Mouse (Mus musculus) MEL (cell line): ENCODE measurements at regions not wholly inside any gene's neighbourhood (a gene's known extent, or its start where the extent isn't known, plus 50 kb on each side); places are given as distances from the start of the nearest gene placed in this dataset.

ENCODE experiments used
- DNase-seq: peaks from one replicate; pipeline ENCODE4 v3.0.0; 2011; ENCODE audit warnings: low read depth, low spot score
- H3K27ac ChIP-seq: 2 replicates; pipeline ENCODE4 v1.5.1; 2012; ENCODE audit warnings: low read depth, mild to moderate bottlenecking, control low read depth, low read length, moderate library complexity; ENCODE audit not compliant: control insufficient read depth
- H3K27me3 ChIP-seq, 2 experiments: fragments of 150-350 bp in 1 of 2; sonication (generic) in 1 of 2; 2 replicates each; pipeline ENCODE4 v1.6.1; 2012; ENCODE audit warnings: low read length in 2 of 2, mild to moderate bottlenecking in 2 of 2, improper control_type of control experiment in 1 of 2, moderate library complexity in 1 of 2; ENCODE audit not compliant: insufficient read depth in 2 of 2, control insufficient read depth in 1 of 2
- H3K36me3 ChIP-seq, 2 experiments: 2 replicates each; pipeline ENCODE4 v1.6.1; 2012 to 2014; ENCODE audit warnings: low read length in 2 of 2, improper control_type of control experiment in 1 of 2, inconsistent platforms in 1 of 2, mild to moderate bottlenecking in 1 of 2; ENCODE audit not compliant: insufficient read depth in 2 of 2, control insufficient read depth in 1 of 2
- H3K4me1 ChIP-seq, 2 experiments: fragments of 150-350 bp in 1 of 2; sonication (generic) in 1 of 2; 2 replicates each; pipeline ENCODE4 v1.6.1; 2012; ENCODE audit warnings: low read length in 2 of 2, improper control_type of control experiment in 1 of 2, mild to moderate bottlenecking in 1 of 2; ENCODE audit not compliant: insufficient read depth in 2 of 2, control insufficient read depth in 1 of 2
- H3K4me3 ChIP-seq, 2 experiments: fragments of 150-350 bp in 1 of 2; sonication (generic) in 1 of 2; 2 replicates each; pipeline ENCODE4 v1.5.1; 2012; ENCODE audit warnings: low read depth in 2 of 2, low read length in 2 of 2, mild to moderate bottlenecking in 2 of 2, moderate library complexity in 2 of 2, control low read depth in 1 of 2, improper control_type of control experiment in 1 of 2; ENCODE audit not compliant: control insufficient read depth in 1 of 2, insufficient read depth in 1 of 2
- H3K79me2 ChIP-seq: 2 replicates; pipeline ENCODE4 v1.6.1; 2012; ENCODE audit warnings: mild to moderate bottlenecking, low read length, moderate library complexity; ENCODE audit not compliant: control insufficient read depth, poor library complexity, insufficient read depth
- H3K9ac ChIP-seq: 2 replicates; pipeline ENCODE4 v1.6.1; 2012; ENCODE audit warnings: low read depth, mild to moderate bottlenecking, control low read depth, low read length, moderate library complexity; ENCODE audit not compliant: control insufficient read depth, poor library complexity, severe bottlenecking
- H3K9me3 ChIP-seq: fragments of 150-350 bp; sonication (generic); replicated peaks from 2 replicates; pipeline ENCODE4 v1.6.1; 2012; ENCODE audit warnings: mild to moderate bottlenecking, low read length, improper control_type of control experiment, moderate library complexity; ENCODE audit not compliant: insufficient read depth
- BHLHE40 ChIP-seq: IDR thresholded peaks from 2 replicates; pipeline ENCODE4 v1.6.1; 2012; ENCODE audit warnings: low read depth, mild to moderate bottlenecking, inconsistent platforms, low read length, improper control_type of control experiment, borderline replicate concordance
- CHD2 ChIP-seq: IDR thresholded peaks from 2 replicates; pipeline ENCODE4 v1.6.1; 2011; ENCODE audit warnings: low read length, improper control_type of control experiment
- E2F4 ChIP-seq: IDR thresholded peaks from 2 replicates; pipeline ENCODE4 v1.6.1; 2011; ENCODE audit warnings: low read depth, low read length, improper control_type of control experiment, borderline replicate concordance
- ETS1 ChIP-seq: IDR thresholded peaks from 2 replicates; pipeline ENCODE4 v1.6.1; 2012; ENCODE audit warnings: low read depth, mild to moderate bottlenecking, inconsistent platforms, low read length, improper control_type of control experiment, moderate library complexity
- GABPA ChIP-seq: IDR thresholded peaks from 2 replicates; pipeline ENCODE4 v1.6.1; 2012; ENCODE audit warnings: low read depth, mild to moderate bottlenecking, inconsistent platforms, low read length, improper control_type of control experiment, moderate library complexity
- GATA1 ChIP-seq: IDR thresholded peaks from 2 replicates; pipeline ENCODE4 v1.6.1; 2011; ENCODE audit warnings: low read depth, low read length, improper control_type of control experiment
- HCFC1 ChIP-seq: IDR thresholded peaks from 2 replicates; pipeline ENCODE4 v1.6.1; 2012; ENCODE audit warnings: low read depth, mild to moderate bottlenecking, inconsistent platforms, low read length, improper control_type of control experiment, moderate library complexity
- JUND ChIP-seq: IDR thresholded peaks from 2 replicates; pipeline ENCODE4 v1.6.1; 2011; ENCODE audit warnings: low read depth, mild to moderate bottlenecking, improper control_type of control experiment, low read length
- MAFK ChIP-seq: IDR thresholded peaks from 2 replicates; pipeline ENCODE4 v1.6.1; 2011; ENCODE audit warnings: low read depth, mild to moderate bottlenecking, low read length, improper control_type of control experiment, borderline replicate concordance
- MAX ChIP-seq: IDR thresholded peaks from 2 replicates; pipeline ENCODE4 v1.6.1; 2011; ENCODE audit warnings: low read length, improper control_type of control experiment
- MEF2A ChIP-seq: IDR thresholded peaks from 2 replicates; pipeline ENCODE4 v1.6.1; 2014; ENCODE audit warnings: low read depth, mild to moderate bottlenecking, inconsistent platforms, low read length, improper control_type of control experiment; ENCODE audit not compliant: poor library complexity, insufficient replicate concordance, severe bottlenecking; ENCODE audit errors: extremely low read depth
- MYB ChIP-seq: IDR thresholded peaks from 2 replicates; pipeline ENCODE4 v1.6.1; 2011; ENCODE audit warnings: mild to moderate bottlenecking, low read depth, low read length, improper control_type of control experiment
- NELFE ChIP-seq: IDR thresholded peaks from 2 replicates; pipeline ENCODE4 v1.6.1; 2011; ENCODE audit warnings: low read depth, low read length, improper control_type of control experiment
- NRF1 ChIP-seq: IDR thresholded peaks from 2 replicates; pipeline ENCODE4 v1.6.1; 2014; ENCODE audit warnings: low read depth, mild to moderate bottlenecking, inconsistent platforms, low read length, improper control_type of control experiment, moderate library complexity; ENCODE audit not compliant: poor library complexity, insufficient read depth, severe bottlenecking
- POLR2A ChIP-seq, 2 experiments: IDR thresholded peaks; 2 replicates each; pipeline ENCODE4 v1.6.1; 2011 to 2012; ENCODE audit warnings: low read length in 2 of 2, mild to moderate bottlenecking in 2 of 2, control low read depth in 1 of 2, improper control_type of control experiment in 1 of 2, low read depth in 1 of 2, moderate library complexity in 1 of 2; ENCODE audit not compliant: control insufficient read depth in 1 of 2, insufficient read depth in 1 of 2, poor library complexity in 1 of 2
- POLR2AphosphoS5 ChIP-seq: IDR thresholded peaks from 2 replicates; pipeline ENCODE4 v1.6.1; 2012; ENCODE audit warnings: low read depth, borderline replicate concordance, mild to moderate bottlenecking, inconsistent platforms, low read length, moderate library complexity, mixed read lengths
- RAD21 ChIP-seq: IDR thresholded peaks from 2 replicates; pipeline ENCODE4 v1.6.1; 2011; ENCODE audit warnings: mild to moderate bottlenecking, low read depth, low read length, improper control_type of control experiment
- RCOR1 ChIP-seq: IDR thresholded peaks from 2 replicates; pipeline ENCODE4 v1.6.1; 2012; ENCODE audit warnings: low read depth, mild to moderate bottlenecking, inconsistent platforms, low read length, improper control_type of control experiment
- SIN3A ChIP-seq: IDR thresholded peaks from 2 replicates; pipeline ENCODE4 v1.6.1; 2012; ENCODE audit warnings: low read length, improper control_type of control experiment, inconsistent platforms
- TAL1 ChIP-seq: IDR thresholded peaks from 2 replicates; pipeline ENCODE4 v1.6.1; 2012; ENCODE audit warnings: mild to moderate bottlenecking, inconsistent platforms, low read length, moderate library complexity, mixed read lengths
- TCF12 ChIP-seq: IDR thresholded peaks from 2 replicates; pipeline ENCODE4 v1.6.1; 2014; ENCODE audit warnings: low read depth, mild to moderate bottlenecking, inconsistent platforms, low read length, improper control_type of control experiment, moderate library complexity
- UBTF ChIP-seq: IDR thresholded peaks from 2 replicates; pipeline ENCODE4 v1.6.1; 2012; ENCODE audit warnings: low read depth, mild to moderate bottlenecking, inconsistent platforms, low read length, improper control_type of control experiment, moderate library complexity, borderline replicate concordance; ENCODE audit not compliant: insufficient read depth
- USF2 ChIP-seq, 2 experiments: IDR thresholded peaks; 2 replicates each; pipeline ENCODE4 v1.6.1; 2011 to 2012; ENCODE audit warnings: improper control_type of control experiment in 2 of 2, low read length in 2 of 2, borderline replicate concordance in 1 of 2, inconsistent platforms in 1 of 2, low read depth in 1 of 2, mild to moderate bottlenecking in 1 of 2; ENCODE audit not compliant: insufficient read depth in 1 of 2
- ZMIZ1 ChIP-seq: IDR thresholded peaks from 2 replicates; pipeline ENCODE4 v1.6.1; 2012; ENCODE audit warnings: low read depth, mild to moderate bottlenecking, inconsistent platforms, low read length, improper control_type of control experiment, moderate library complexity
- ZNF384 ChIP-seq: IDR thresholded peaks from 2 replicates; pipeline ENCODE4 v1.6.1; 2012; ENCODE audit warnings: low read depth, mild to moderate bottlenecking, inconsistent platforms, low read length, improper control_type of control experiment

DNA sequence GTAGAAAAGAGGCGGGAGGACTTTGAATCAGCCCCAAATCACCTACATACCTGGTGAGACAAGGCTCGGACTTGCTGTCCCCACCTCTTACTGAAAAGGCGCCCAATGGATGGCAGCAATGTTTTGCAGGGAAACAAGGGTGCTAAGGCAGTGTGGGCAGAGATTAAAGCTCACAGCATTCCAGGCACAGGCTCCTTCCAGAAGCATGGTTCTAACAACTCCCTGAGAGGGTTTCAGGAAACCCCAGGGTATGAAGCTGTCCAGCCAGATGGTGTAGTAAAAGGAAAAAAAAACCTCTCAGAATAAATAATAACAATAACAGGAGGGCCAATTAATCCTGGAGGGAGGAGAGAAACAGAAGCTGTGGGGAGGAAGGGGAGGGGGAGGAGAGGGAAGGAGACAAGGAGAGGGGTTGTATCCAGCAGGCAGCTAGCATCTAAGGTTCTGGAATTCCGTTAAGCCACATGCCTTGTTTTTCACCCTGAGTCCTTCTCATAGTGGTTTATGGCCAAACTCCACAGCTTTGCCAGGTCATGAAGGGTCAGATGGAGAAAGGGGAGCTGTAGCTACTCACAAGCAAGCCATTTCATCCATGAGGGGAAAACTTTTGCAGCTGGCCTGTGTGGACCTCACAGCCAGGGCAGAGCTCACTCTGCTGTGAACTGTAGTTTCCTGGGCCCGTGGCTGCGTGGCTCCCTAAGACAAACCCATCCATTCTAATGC is 191.4 kb downstream of the Ktn1 start:
- Histone ChIP-seq H3K79me2 (no peaks in the 10 kb centered on the region), H3K9ac (no peak overlapping the region)
- no peak for TF ChIP-seq GATA1
- no peak for TF ChIP-seq SIN3A
- no peak for TF ChIP-seq HCFC1
- no peak for TF ChIP-seq POLR2A (IDR thresholded peaks at IDR 0.05; ENCODE audit: control insufficient read depth in 1 of 2, insufficient read depth in 1 of 2, low read depth in 1 of 2, low read length in 2 of 2, poor library complexity in 1 of 2)
- no peak for TF ChIP-seq POLR2AphosphoS5

DNA sequence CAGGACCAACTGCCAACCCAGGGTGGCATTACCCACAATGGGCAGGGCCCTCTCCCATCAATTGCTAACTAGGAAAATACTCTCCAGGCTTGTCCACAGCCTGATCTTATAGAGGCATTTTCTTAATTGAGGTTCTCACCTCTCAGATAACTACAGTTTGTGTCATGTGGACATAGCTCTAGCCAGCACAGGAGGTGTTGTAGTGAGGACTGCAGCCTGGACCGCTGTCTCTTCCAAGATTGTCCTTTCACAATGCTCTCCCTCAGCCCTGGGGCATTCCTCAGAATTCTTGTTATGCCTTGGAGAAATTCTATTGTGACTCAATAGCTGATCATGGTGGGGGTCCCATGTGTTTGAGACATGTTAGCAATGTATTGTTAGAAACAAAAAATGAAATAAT is 196.1 kb downstream of the Ktn1 start:
- no peak for DNase-seq

More for the DNA sequence above, 191.4 kb downstream of the Ktn1 start:
- H3K4me3 ChIP-seq: no peak overlapping the region
- no peaks in the 10 kb centered on the region for H3K9me3 ChIP-seq
- no peaks in the 10 kb centered on the region for H3K27me3 ChIP-seq
- H3K36me3 ChIP-seq: no peaks in the 10 kb centered on the region
- no peak overlapping the region for H3K27ac ChIP-seq
- H3K4me1 ChIP-seq: no peaks in the 10 kb centered on the region
- DNase-seq: no peak

DNA sequence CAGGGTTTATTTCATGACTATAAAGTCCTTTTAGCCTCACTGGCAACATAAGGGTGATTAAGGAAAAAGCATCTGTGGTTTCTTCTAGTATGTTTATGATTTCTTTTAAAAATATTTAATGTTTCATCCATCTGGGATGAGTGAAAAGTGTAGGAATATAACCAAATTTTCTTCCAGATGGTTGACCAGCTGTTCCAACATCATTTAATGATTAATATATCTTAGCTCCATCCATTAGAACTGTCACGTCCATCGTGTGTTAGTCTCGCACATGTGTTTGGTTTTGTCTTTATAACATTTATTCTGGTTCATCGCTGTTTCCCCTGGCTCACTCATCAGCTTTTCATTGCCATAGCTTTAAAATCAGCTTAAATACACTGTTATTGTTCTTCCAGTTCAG is 200.6 kb downstream of the Ktn1 start:
- DNase-seq: no peak
- Histone ChIP-seq H3K27ac (no peak overlapping the region), H3K27me3 (no peaks in the 10 kb centered on the region), H3K4me3 (no peak overlapping the region), H3K36me3 (no peaks in the 10 kb centered on the region), H3K79me2 (no peaks in the 10 kb centered on the region), H3K9me3 (no peaks in the 10 kb centered on the region), H3K9ac (no peak overlapping the region), H3K4me1 (no peaks in the 10 kb centered on the region)
- TF ChIP-seq BHLHE40 (no peak), UBTF (no peak), NRF1 (no peak), MEF2A (no peak), MYB (no peak), GATA1 (no peak), MAFK (no peak), ZMIZ1 (no peak), TCF12 (no peak)

More for the DNA sequence above, 196.1 kb downstream of the Ktn1 start:
- no peak overlapping the region for H3K4me3 ChIP-seq
- H3K9ac ChIP-seq: no peak overlapping the region
- H3K36me3 ChIP-seq: no peaks in the 10 kb centered on the region
- H3K79me2 ChIP-seq: no peaks in the 10 kb centered on the region
- no peak overlapping the region for H3K27ac ChIP-seq
- H3K4me1 ChIP-seq: no peaks in the 10 kb centered on the region
- TF ChIP-seq ZNF384 (no peak), GABPA (no peak), E2F4 (no peak), SIN3A (no peak), POLR2AphosphoS5 (no peak), RCOR1 (no peak), NELFE (no peak), USF2 (IDR thresholded peaks at IDR 0.05; ENCODE audit: borderline replicate concordance in 1 of 2, insufficient read depth in 1 of 2, low read depth in 1 of 2, low read length in 2 of 2) (no peak), POLR2A (IDR thresholded peaks at IDR 0.05; ENCODE audit: control insufficient read depth in 1 of 2, insufficient read depth in 1 of 2, low read depth in 1 of 2, low read length in 2 of 2, poor library complexity in 1 of 2) (no peak), TCF12 (no peak), ETS1 (no peak), JUND (no peak), RAD21 (no peak), UBTF (no peak), TAL1 (no peak), CHD2 (no peak), MAX (no peak), GATA1 (no peak), MEF2A (no peak)
- no peaks in the 10 kb centered on the region for H3K27me3 ChIP-seq
- H3K9me3 ChIP-seq: no peaks in the 10 kb centered on the region
